Mouse (Mus musculus) testis, adult 2 months (tissue): Measurements from ENCODE around the gene Stat1. TPM values are rescaled to one million over a fixed set of nuclear protein-coding genes. Genes with fewer than 3 reads are reported as not detected.

ENCODE experiments used
- H3K27ac ChIP-seq: fragments of 200-500 bp; 2 replicates; pipeline ENCODE4 v1.5.1; 2012; ENCODE audit warnings: low read depth, low read length; ENCODE audit not compliant: control insufficient read depth, insufficient read depth
- H3K27me3 ChIP-seq: fragments of 200-500 bp; 2 replicates; pipeline ENCODE4 v1.6.1; 2012; ENCODE audit warnings: mild to moderate bottlenecking, low read length, moderate library complexity; ENCODE audit not compliant: control insufficient read depth, insufficient read depth
- H3K36me3 ChIP-seq: fragments of 200-500 bp; 2 replicates; pipeline ENCODE4 v1.6.1; 2012; ENCODE audit warnings: mild to moderate bottlenecking, low read length; ENCODE audit not compliant: control insufficient read depth, insufficient read depth
- H3K4me1 ChIP-seq: fragments of 200-500 bp; 2 replicates; pipeline ENCODE4 v1.6.1; 2012; ENCODE audit warnings: low read length; ENCODE audit not compliant: control insufficient read depth, insufficient read depth
- H3K4me3 ChIP-seq: fragments of 200-500 bp; 2 replicates; pipeline ENCODE4 v1.5.1; 2012; ENCODE audit warnings: low read depth, mild to moderate bottlenecking, low read length, moderate library complexity, mixed read lengths; ENCODE audit not compliant: control insufficient read depth
- CTCF ChIP-seq: fragments of 200-500 bp; IDR thresholded peaks from 2 replicates; pipeline ENCODE4 v1.5.1; 2012; ENCODE audit warnings: low read depth, mild to moderate bottlenecking, inconsistent platforms, low read length, moderate library complexity; ENCODE audit not compliant: control insufficient read depth, insufficient read depth, insufficient replicate concordance
- POLR2A ChIP-seq: fragments of 200-500 bp; IDR thresholded peaks from 2 replicates; pipeline ENCODE4 v1.6.1; 2012; ENCODE audit warnings: low read depth, mild to moderate bottlenecking, inconsistent platforms, low read length, moderate library complexity; ENCODE audit not compliant: control insufficient read depth
- polyA plus RNA-seq: library from polyadenylated mRNA; depleted of rRNA; stranded (reverse); fragments of >200 nt; gene quantifications from 2 replicates; pipeline ENCODE4 v1.2.3, GENCODE M21; 2012; rRNA removed

Stat1 gene
- 8.3 and 8.5 TPM in 2 replicates for polyA plus RNA-seq

DNA sequence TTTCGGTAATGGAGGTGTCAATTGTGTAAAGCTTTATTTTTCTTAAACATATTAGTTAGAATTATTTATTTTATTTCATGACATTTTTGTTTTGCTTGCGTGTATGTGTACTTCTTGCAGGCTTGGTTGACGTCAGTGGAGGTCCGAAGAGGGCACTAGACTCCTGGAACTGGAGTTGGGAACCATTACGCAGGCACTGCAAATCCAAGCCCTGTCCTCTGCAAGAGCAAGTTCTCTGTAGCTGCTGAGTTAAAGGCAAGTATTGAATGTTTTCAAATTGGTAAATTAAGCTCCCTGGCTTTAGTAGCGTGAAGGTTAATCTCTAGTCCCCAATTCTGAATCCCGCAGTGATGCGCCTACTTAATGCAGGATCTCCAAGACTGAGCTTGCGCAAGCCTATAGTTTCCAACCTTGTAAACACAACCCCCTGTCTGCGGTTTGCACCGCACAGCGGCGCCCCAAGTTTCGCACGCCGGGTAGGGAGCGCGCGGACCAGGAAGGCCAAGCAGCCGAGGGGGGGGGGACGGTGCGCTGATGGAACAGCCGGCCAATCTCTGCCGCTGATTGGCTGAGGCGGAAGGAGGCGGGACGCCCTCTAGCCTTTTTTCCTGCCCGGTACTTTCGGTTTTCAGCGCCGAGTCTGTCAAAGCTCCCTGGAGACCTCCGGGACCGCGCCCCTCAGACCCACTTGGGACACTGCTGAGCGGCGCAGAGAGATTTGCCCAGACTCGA, at the start of gene Stat1:
TSS of gene Stat1 (plus strand) at position 581 of the 732 bp plus-strand sequence.
- TF ChIP-seq CTCF, result no peak
- TF ChIP-seq POLR2A, result peak; percentile 49; the same call in 1 of the 2 replicates
- Histone ChIP-seq H3K27ac (peak within 1 kb of the TSS; percentile 93), H3K36me3 (no peaks in the 10 kb centered on the region), H3K27me3 (no peaks in the 10 kb centered on the region), H3K4me1 (peaks cover 12% of the 10 kb centered on the region), H3K4me3 (peak within 1 kb of the TSS; percentile 99)

DNA sequence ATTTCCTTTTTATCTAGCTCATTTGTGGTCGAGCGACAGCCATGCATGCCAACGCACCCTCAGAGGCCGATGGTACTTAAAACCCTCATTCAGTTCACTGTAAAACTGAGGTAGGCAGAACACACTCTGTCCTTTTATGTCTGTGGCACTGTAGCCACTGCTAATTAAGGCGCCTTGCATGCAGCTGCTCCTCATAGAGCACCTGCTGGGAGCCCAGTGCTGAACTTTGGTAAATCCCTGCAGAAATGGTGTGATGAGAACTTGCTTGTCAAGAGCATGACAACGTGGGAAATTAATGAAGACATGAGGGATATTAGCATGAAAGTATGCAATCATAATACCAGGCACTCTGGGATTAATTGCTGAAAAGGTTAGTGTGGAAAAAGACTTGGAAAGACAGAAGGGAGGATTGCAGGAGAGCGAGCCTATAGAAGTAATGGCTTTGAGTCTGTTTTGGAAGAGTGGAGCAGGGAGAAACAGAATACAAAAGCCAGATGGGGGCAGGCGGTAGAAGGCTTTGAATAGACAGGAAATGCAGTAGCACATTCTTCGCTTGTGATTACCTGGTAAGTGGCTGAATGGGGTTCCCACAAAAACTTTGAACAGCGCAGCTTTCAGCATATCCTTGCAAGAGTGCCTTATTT, 39.4 kb upstream of the Stat1 start:
- Histone ChIP-seq H3K4me3 (no peak overlapping the region), H3K27ac (no peak overlapping the region)

DNA sequence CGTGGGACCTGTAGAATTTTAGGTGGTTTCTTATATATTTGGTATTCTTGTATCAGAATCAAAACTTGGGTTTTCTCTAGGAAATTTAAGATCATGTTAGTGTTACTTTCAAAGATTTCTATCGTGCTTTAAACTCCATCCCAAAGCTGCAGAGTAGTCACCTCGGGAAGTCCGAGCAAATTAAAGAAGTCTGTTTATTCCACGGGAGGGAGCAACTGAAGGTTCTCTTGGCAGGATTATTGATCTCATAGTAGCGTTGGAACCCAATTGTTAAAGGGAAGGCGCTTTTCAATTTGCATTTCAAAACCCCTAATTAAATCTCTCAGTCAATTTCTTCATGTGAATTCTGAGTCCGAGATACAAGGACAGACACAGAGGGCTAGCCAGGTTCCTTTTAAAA, 38.9 kb upstream of the Stat1 start:
- no peaks in the 10 kb centered on the region for H3K27me3 ChIP-seq
- H3K4me1 ChIP-seq, result no peaks in the 10 kb centered on the region
- no peaks in the 10 kb centered on the region for H3K36me3 ChIP-seq
- H3K27ac ChIP-seq, result no peak overlapping the region
- no peak overlapping the region for H3K4me3 ChIP-seq
- TF ChIP-seq CTCF (no peak), POLR2A (no peak)

More for the DNA sequence above, 39.4 kb upstream of the Stat1 start:
- Histone ChIP-seq H3K4me1 (no peaks in the 10 kb centered on the region), H3K27me3 (no peaks in the 10 kb centered on the region), H3K36me3 (no peaks in the 10 kb centered on the region)
- TF ChIP-seq CTCF (no peak), POLR2A (no peak)

DNA sequence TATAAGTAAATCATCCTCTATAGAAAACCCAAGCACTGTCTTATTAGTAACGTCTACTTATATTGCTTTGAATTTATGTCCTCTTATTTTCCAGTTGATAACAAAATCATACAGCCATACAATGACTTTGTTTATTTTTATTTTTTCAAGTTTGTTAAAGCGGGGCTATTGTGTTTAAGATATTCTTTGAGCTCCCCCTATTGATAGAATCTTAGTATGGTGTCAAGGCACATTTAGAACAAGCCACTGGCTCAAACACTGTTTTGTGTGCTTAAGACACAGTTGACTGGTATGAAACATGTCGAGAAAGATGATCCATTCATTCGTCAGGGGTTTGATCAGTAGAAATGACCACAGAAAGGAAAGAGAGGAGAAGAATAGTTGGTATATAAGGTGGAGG, 33.0 kb upstream of the Stat1 start:
- Histone ChIP-seq H3K4me1 (no peaks in the 10 kb centered on the region), H3K4me3 (no peak overlapping the region), H3K36me3 (no peaks in the 10 kb centered on the region), H3K27ac (no peak overlapping the region), H3K27me3 (no peaks in the 10 kb centered on the region)
- TF ChIP-seq POLR2A (no peak), CTCF (no peak)

DNA sequence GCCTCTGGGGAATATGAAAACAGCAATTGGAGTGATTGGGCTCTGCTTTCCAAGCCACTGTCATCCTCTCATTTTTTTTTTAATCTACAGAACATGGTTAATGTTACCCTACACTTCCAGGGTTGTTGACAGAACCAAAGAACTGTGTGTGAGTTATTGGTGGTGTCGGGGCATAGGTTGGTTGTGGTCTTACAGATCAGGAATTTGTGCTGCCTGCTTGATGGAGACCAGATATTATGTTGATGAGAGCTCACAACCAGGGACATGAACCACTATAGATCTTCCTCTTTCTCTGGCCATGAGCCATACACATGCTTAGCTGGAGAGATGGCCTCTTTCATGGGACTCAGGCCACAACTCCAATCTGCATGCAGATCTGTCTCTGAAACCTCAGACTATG, 32.1 kb upstream of the Stat1 start:
- Histone ChIP-seq H3K4me1 (no peaks in the 10 kb centered on the region), H3K4me3 (no peak overlapping the region), H3K27ac (no peak overlapping the region), H3K27me3 (no peaks in the 10 kb centered on the region), H3K36me3 (no peaks in the 10 kb centered on the region)
- TF ChIP-seq POLR2A, result no peak
- TF ChIP-seq CTCF, result no peak

DNA sequence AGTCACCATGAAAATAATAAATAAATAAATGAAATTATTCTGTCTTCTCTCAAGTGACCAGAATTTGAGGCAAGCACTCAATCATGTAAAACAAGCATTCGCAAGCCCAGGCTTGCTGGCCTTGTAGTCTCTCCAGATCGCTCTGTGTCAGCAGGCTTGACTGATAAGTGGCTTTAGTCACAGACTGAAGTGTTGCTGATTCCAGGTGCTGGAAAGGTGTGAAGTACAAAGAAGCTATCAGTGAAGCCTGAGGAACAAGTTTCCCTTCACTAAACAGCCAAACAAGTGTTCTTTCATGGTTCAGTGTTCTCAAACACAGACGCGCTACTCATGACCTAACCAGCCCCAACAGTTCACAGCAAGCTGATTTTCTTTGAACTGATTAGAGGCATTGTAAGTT, 30.6 kb upstream of the Stat1 start:
- no peaks in the 10 kb centered on the region for H3K36me3 ChIP-seq
- TF ChIP-seq CTCF (no peak), POLR2A (no peak)
- no peak overlapping the region for H3K4me3 ChIP-seq
- H3K27me3 ChIP-seq, result no peaks in the 10 kb centered on the region
- H3K27ac ChIP-seq, result no peak overlapping the region
- no peaks in the 10 kb centered on the region for H3K4me1 ChIP-seq

DNA sequence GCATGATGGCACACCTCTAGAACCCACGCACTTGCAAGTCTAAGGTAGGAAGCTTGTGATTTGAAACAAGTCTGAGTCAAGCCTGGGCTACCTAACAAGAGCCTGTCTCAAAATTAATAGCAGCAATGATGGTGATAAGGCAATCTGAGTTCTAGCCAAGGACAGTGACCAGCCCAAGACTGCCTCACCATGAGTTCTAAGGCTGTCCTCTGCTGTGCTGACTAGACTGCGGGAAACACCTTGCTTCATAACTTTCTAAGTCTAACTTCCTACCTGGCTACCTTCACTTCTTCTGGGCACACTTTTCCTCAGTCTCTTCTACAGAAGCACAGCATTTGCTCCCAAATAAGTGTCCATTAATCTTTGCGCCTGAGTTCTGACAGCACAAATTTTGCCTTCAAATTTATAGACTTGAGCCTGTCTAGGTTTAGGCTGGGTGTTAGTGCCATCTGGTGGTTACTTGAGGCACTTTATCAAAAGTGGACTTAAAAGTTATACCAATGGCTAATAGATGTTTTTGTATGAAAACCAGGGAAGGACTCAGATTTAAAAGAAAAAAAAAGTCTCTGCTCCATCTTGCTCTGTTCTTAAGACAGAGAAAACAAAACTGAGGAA, 20.5 kb upstream of the Stat1 start:
- no peaks in the 10 kb centered on the region for H3K27me3 ChIP-seq
- no peak overlapping the region for H3K27ac ChIP-seq
- no peak overlapping the region for H3K4me3 ChIP-seq
- no peak for TF ChIP-seq POLR2A
- H3K36me3 ChIP-seq, result no peaks in the 10 kb centered on the region
- H3K4me1 ChIP-seq, result no peaks in the 10 kb centered on the region
